In genomic region chr3:57500846-57501245, GRCm38 (mm10) we compare ENCODE assay signal across 19 mouse cellular contexts.
"Had no signal": no experiment of that assay in that cellular context is flagged by ENCODE, and none has a peak within 500 bp of the region (broad histone marks: within the 10 kb centered on the region; RNA-seq: fewer than 3 reads in every experiment).

No protein-coding gene starts in this region.

- DNase-seq: lung, adult 18-20 months; lung, embryonic 14.5 days; lung, postnatal 10 days; lung, postnatal 4 days; midbrain, embryonic 14.5 days; retina, postnatal 1 day; right cerebral cortex, adult 18-20 months; right cerebral cortex, postnatal 25 days; right cerebral cortex, postnatal 4 days; spleen, adult 18-20 months; thymus, adult 18-20 months; thymus, postnatal 14 days; thymus, postnatal 36 days had no signal

- H3K27ac ChIP-seq: midbrain, embryonic 10.5 days; midbrain, embryonic 12.5 days; neural tube, embryonic 13.5 days; neural tube, embryonic 15.5 days had no signal

- H3K4me3 ChIP-seq: midbrain, embryonic 10.5 days; midbrain, embryonic 12.5 days; myocyte; neural tube, embryonic 13.5 days; neural tube, embryonic 15.5 days had no signal

- H3K4me2 ChIP-seq: lung, embryonic 14.5 days; midbrain, embryonic 12.5 days; neural tube, embryonic 13.5 days; neural tube, embryonic 15.5 days had no signal

- H3K4me1 ChIP-seq: midbrain, embryonic 12.5 days; neural tube, embryonic 13.5 days; neural tube, embryonic 15.5 days had no signal

- ATAC-seq: midbrain, embryonic 16.5 days had no signal

- H3K36me3 ChIP-seq: midbrain, embryonic 12.5 days; neural tube, embryonic 13.5 days; neural tube, embryonic 15.5 days had no signal

- H3K9ac ChIP-seq: lung, embryonic 14.5 days; midbrain, embryonic 12.5 days; neural tube, embryonic 13.5 days; neural tube, embryonic 15.5 days had no signal

- H3K27me3 ChIP-seq: midbrain, embryonic 12.5 days; neural tube, embryonic 13.5 days; neural tube, embryonic 15.5 days had no signal

- H3K9me3 ChIP-seq: midbrain, embryonic 10.5 days; midbrain, embryonic 12.5 days; neural tube, embryonic 13.5 days; neural tube, embryonic 15.5 days had no signal
